Mouse (Mus musculus) spleen, adult 12 weeks (tissue): ENCODE measurements around the gene Enho.

ENCODE experiments used
- DNase-seq: peaks from one replicate; pipeline ENCODE4 v3.0.0; 2022; ENCODE audit warnings: low spot score

The Enho gene

GRCm38 (mm10) chr4:41663614-41664013, 23.5 kb upstream of the Enho start:
- no peak for DNase-seq

DNA sequence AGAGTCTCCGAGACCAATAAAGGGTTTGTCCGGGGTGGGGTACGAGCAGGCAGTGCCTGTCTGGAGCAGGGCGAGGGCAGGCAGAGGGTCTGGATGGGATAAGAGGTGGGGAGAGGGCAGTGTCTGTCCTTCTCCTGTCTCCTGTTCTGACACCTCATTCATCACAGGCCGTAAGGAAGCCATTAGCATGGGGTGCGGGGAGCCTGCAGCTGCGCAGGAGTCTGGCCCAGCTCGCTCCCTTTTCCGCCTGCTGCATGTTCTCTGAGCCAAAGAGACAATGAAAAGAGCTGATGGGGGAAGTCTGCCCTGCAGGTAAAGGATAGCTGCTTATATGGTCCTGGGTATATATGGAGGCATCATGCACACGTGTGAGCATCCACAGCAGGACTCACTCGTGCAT, 22.6 kb upstream of the Enho start:
- no peak for DNase-seq

GRCm38 (mm10) chr4:41660851-41661430, 20.8 kb upstream of the Enho start:
- DNase-seq = no peak

DNA sequence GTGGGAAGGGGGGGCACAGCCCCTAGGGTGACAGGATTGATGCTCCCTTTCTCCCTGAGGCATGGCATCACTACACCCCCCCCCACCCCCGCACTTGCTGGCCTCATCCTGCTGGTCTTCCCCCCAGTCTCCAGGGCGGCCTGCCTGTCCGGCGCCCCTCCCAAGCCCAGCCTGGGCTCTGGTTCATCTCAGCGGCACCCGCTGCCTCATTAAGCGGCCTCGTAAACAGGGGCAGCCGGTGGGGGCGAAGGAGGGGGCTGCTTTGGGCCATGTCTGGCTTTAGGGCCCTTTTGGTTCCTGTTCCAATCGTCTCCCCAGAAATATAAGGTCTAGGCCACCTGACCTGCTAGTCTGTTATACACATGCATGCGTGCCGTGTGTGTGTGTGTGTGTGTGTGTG, 19.4 kb upstream of the Enho start:
- no peak for DNase-seq

DNA sequence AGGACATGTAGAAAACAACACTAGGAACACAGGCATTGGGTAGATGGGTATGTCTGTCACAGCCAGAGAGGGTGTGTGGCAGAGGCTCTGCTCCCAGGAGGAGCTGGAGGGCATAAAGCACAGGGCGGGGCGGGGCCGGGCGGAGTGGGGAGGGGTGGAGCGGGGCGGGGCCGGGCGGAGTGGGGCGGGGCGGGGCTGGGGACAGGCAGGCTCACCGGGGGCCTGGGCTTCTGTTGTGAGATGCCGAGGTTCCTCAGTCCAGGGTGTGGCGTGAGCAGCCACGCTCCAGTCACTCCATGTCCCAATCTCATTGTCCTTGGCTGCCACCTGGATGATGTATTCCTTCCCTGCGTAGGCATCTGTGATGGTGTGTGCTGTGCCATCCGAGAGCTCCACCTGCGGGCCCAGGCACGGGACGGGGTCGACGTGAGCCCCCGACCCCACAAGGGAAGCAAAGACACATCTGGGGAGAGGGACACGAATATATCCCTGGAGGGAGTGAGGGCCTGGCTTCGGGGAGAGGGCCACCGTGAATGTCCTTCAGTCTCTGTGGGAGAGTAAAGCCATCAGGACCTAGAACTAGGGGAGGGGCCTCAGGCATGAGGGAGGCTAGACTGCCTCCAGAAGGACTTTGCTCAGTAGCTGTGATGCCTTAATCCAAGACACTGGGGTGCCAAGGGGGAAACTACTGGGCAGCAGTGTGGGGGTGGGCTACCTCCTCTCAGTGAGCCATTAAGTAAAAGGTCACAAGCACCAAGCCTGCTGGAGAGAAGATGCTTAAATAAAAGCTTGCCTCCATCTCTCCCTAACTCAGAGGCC, 18.7 kb upstream of the Enho start:
- DNase-seq = no peak

DNA sequence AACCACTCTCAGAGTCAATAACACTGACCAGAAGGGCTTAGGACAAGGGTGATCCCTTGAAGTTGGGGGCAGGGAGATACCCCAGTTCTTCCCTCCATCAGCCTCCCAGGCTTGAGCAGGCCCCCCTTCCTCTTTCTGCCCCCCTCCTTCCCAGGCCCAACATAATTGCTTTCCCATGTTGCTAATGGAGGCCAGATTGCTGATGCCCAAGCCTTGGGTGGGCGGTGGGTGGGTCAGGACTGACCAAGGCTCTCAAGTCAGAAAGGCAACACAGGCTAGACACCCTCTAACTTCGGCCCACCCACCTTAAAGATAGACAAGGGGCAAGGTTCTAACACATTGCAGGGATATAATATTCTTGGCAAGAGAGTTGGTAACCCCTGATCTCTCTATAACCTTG, 15.4 kb upstream of the Enho start:
- DNase-seq = no peak

DNA sequence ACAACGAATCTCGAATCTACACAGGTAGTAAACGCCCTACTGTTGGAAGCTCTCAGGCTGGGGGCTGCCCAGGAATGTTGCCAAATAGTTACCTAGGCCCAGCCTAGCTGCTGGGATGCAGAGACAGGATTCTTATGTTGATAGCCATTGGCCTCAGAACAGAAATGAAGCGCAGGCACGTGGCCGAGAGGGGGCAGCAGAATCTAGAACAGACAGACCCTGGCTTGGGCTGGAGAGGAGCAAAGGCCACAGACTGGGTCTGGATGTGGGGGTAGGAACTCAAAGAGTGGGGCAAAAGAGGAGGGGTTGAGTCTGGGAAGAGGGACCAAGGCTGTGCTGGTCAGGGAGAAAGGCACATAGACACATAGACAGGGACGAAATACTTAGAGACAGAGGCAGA, 14.1 kb upstream of the Enho start:
- DNase-seq = no peak

DNA sequence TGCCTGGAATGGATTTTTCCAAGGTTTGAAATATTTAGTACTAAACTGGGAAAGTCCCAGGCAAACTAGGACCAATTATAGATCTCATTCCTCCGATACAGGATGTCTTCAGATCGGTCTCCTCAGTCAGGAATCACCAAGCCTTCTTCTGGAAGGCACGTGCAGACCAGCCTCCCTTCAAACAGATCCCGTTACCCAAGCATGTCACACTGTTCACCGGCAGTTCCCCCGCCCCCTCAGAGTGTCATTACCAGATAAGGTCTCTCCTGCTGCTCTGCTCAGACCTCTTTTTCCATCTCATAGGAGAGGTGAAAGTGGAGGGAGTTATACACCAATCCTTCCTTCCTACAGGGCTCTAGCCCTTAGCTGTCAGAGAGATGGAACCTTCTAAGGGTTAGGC, 13.6 kb upstream of the Enho start:
- DNase-seq = no peak

GRCm38 (mm10) chr4:41653296-41653695, 13.2 kb upstream of the Enho start:
- peak; percentile 10 for DNase-seq

DNA sequence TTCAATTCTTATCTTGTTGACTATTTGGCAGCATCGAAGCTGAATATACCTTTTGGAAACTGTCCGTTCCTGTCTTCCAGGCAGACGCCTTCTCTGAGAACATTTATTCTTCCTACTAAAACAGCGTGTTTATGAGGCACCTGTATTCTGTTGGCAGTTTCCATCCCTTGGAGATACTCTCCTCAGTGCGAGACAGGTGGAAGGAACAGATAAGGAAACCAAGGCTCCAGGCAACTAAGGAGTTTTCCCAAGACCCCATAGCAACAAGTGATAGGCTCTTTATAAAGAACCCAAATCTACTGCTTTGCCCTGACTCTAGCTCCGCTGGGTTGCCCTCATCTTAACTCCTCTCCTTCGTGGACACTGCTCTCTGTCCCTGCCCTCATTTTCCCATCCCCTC, 8.5 kb upstream of the Enho start:
- no peak for DNase-seq

DNA sequence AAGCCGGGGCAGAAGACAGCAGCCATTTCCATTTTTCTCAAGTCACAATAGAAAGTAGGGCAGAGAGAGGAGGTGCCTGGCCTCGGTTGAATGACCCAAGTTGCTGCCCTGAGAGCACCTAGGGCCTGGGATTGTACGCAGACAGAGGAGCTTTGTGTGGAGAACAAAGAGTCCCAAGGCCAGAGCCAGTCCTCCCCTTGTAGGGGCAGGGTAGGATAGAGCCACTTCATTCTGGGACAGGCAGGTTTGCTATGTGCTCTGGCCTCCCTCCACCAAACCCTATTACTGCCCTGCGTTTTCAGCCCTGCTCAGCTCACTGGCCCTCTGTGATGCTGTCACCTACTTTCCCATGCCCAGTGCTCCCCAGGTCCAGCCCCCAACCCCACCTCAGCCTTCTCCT, 8.0 kb upstream of the Enho start:
- no peak for DNase-seq

DNA sequence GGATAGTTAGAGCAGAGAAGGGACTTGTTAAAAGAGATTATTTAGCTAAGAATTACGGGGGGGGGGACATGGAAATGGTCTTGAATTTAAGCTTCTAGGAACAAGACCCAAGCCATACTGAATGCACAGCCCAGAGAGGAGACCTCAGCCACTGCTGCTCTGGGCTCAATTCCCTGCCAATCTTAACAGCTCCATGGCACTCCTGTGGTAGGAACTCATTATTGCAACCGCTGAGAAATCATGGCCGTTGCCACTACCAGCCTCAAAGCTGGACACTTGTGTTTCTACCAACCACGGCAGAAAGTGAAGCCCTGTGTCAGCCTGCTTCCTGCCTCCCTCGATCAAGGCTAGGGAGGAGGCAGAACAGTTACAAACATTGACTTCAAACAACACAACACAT, 5.4 kb upstream of the Enho start:
- DNase-seq = no peak

- DNase-seq = no peak
These were observed 1.2 kb upstream of the Enho start for GRCm38 (mm10) chr4:41641199-41641822.

DNA sequence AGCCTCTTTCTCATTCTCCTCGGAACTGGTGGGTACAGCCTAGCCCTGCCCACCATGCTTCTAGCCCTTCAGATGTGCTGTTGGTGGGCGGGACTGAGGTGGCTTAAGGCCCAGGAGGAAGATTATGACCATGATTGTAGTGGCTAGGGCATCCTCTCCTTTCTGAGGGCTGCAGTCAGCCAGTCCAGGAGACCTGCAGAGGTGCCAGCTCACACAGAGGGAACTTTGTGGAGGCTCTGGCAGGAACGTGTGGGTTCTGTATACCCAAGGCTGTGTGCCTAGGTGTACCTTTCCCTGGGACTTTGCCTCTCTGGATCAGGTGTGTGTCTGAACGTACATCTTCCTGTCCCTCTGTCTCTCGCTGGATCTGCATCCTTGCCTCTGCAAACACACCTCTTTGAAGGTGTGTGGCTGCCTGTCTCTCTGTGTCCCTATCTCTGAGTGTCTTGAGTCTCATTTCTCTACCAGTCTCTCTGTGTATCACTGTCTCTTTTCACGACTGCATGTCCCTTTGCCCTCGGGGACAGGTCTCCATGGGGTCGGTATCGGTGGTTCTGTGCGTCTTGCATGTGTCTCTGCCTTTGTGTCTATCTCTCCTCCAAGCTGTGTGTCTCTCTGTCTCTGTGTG, 796 bp downstream of the Enho start:
- no peak for DNase-seq

GRCm38 (mm10) chr4:41638828-41639213, 1.3 kb downstream of the Enho start:
- DNase-seq = no peak

DNA sequence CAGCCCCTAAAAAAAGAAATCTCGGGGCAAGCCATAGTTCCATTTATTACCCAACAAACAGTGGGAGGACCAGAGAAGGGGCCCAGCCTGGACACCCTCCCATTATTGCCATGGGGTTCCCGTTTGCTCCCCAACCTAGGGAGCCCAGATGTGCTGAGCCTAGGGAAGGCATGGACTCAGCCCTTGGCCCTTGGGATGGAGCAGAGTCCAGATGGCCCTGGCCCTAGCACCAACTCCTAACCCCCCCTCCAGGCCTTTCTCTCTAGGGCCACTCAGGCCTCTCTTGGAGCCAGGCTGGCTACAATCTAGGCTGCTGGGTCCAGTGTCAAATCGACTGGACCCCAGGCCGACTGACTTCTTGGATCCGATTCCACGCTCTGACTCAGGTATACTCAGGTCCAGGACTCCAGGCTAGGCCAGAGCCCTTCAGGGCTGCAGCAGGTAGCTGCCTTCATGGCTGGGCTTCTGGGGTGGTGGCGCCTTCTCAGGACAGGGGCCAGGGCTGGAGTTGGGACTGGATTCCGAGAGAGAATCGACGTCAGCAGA, 1.9 kb downstream of the Enho start:
- no peak for DNase-seq

- no peak for DNase-seq
These were observed 3.1 kb downstream of the Enho start for GRCm38 (mm10) chr4:41636882-41637635.

GRCm38 (mm10) chr4:41636366-41636765, 3.8 kb downstream of the Enho start:
- no peak for DNase-seq

GRCm38 (mm10) chr4:41635906-41636305, 4.2 kb downstream of the Enho start:
- no peak for DNase-seq

- no peak for DNase-seq
These were observed 4.9 kb downstream of the Enho start for GRCm38 (mm10) chr4:41635224-41635623.

GRCm38 (mm10) chr4:41634631-41635030, 5.5 kb downstream of the Enho start:
- no peak for DNase-seq

DNA sequence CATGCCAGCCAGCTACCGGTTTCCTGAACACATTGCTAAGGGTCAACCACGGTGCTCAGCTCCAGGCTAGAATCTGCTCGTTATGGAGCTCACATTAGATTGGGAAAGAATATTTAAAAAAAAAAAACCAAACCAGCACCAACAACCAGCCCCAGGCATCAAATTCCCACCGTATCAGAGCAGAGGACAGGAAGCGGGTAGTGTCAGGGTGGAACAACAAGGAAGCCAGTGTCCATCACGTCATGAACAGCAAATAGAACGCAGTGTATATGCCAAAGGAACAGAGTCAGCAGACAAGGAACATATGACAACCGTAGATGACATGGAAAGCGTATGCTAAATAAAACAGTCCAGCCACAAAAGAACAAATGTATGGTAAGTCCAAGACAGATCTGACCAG, 7.1 kb downstream of the Enho start:
- no peak for DNase-seq
